Mouse (Mus musculus) monocyte, adult 5-6 weeks (primary cell): ENCODE results near the gene Rgs6. TPM values are rescaled to one million over a fixed set of nuclear protein-coding genes. Genes with fewer than 3 reads are reported as not detected.

ENCODE experiments used
- ATAC-seq: fragments of 153-309, 156-312 bp; replicated peaks from 2 replicates; pipeline ENCODE4 v1.8.0; 2017; ENCODE audit warnings: mild to moderate bottlenecking; ENCODE audit not compliant: low TSS enrichment, insufficient number of reproducible peaks, severe bottlenecking, poor library complexity, low FRiP score
- total RNA-seq: library from RNA; stranded (forward); fragments of 200-1000, 200-491, 200-594 nt; gene quantifications from 3 replicates; pipeline ENCODE4 v1.2.3, GENCODE M21; 2017

The Rgs6 gene
- total RNA-seq, 1 experiment from 2014 or later = not detected

DNA sequence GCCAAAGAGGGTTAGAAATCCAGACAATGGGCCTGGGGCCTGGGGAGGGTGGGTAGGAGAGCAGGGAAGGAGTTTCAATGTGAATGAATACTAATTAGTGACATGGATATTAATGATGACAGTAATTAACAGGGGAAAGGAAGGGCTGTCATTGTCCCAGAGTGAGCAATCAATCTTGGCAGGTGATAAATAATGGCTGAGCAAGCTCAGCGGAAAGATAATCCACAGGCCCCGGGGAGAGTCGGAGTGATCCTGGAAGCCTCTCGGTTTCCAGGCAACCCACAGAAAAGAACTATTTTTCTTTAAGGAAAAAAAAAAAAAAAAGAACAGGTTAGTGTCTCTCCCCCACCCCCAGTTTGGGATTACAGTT, 456.5 kb downstream of the Rgs6 start:
- ATAC-seq = no peak

DNA sequence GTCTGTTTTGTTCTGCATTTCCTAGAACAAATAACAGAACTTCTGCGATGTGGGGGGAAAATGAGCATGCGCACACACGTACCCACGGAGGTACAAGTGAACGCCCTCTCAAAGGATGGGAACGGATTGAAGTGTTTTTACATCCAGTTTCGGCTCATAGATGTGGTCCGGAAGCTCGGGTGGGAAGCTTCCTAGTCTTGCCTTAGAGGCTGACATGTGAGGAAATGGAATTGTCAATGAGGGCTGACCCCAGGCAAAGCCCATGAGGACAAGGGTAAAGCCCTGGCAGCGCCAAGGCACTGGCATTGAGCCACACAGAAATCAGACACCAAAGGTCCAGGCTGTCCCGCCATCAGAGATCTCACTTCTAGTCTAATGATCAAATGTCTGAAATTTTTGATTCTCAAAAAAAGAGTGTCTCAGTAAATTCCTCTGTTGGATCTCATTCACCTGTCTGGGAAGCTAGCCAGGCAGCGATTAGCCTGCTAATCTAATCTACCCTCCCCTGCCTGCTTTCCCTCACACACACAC, 457.0 kb downstream of the Rgs6 start:
- no peak for ATAC-seq

DNA sequence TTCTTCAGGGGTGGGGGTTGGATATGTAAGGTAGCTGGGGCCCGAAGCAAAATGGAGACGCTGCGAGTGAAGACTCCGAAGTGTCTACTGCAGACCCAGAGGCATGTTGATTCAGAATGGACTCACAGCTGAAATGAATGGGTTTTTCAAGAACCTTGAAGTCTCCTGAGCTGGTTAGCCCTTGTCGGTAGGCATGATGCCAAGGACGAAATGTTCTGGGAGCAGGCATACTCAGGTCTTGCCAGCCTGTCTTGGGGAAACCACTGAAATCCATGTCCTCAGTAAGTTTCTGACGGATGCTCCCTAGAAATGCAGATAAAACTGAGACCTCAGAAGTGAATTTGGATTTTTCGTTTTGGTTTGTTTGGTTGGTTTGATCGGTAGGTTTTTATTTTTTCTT, 458.6 kb downstream of the Rgs6 start:
- no peak for ATAC-seq

DNA sequence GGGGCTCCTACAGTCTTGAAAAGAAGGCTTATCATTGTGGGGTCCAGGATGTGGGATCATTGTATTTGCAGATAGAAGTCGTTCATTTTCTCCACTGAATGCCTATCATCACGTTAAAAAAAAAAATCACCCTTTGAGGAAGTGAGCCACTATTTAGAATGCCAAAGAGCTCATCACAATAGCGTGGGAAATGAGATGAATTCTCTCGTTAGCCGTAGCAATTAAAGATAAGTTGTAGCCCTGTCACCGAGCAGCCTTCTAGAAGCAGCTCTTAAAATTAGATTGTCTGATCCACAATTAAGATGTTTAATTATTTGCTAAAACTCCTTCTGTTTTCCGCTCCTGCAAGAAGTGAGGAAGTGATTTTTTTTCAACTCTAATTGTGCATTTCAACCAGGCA, 459.6 kb downstream of the Rgs6 start:
- ATAC-seq = no peak

DNA sequence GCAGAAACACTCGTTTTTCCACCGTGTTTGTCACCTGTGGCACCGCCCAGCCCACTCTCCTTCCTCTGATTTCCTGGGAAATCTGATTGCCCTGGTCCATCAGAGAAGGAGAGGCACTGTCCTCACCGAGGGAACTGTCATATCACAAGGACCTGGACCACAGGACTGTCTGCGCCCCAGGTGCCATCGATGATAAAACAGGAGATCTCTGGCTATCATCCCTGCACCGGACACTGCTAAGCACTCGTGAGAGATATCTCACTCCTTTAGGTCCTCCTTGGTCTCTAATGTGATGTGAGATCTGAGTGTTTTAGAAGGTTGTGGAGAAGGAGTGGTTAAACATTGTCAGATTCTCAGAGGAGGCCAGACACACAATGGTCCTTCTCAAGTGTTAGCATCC, 462.4 kb downstream of the Rgs6 start:
- no peak for ATAC-seq

DNA sequence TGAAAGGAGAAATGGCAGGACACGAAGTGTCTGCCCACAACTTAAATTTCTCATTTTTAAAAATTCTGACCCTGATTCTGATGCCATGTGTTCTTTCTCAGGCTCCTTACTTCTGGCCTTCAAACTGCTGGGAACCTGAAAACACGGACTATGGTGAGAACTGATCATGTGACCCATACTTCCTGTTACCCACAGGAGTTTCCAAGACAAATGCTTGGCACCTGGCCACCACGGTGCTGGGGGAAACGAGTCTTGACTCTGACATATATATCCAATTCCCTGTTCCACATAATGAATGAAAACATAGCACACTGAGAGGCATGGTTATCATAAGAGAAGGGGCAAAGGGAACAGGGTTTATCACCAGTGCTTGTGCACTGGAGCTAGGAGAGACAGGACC, 464.3 kb downstream of the Rgs6 start:
- no peak for ATAC-seq

DNA sequence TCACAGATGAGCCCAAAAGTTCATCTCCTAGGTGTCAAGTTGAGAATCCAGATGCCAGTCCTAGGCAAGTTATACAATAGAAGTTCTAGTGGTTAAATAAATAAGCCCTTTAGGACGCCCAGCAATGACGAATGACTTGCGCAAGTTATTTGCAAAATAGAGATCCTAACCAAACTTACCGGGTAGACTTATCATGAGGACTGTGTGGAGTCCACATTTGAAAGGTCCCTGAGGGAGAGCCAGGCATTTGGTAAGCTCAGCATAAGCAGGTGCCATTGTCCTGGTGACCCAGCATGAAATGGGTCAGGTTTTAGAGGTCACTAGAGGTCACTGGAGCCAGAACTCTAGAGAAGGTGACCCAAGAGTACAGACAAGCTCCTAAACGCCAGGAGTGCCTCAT, 467.6 kb downstream of the Rgs6 start:
- ATAC-seq = no peak

DNA sequence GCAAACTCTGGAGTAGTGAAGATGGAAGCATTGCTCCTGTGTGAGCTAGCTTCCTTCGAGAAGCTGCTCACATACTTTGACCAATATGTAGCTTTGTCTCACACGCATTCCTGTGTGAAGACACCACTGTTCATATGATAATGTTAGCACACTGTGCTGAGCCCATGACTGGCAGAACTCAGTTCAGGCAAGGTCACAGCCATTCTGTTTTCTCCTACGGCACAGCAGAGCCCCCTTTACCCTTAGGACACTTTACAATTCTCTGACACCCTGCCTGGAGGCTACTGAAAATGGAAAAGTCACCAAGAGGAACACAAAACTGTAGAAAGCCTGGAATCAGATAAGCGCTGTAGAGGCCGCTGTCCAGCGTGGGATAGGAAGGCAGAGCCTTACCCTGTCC, 478.3 kb downstream of the Rgs6 start:
- no peak for ATAC-seq

DNA sequence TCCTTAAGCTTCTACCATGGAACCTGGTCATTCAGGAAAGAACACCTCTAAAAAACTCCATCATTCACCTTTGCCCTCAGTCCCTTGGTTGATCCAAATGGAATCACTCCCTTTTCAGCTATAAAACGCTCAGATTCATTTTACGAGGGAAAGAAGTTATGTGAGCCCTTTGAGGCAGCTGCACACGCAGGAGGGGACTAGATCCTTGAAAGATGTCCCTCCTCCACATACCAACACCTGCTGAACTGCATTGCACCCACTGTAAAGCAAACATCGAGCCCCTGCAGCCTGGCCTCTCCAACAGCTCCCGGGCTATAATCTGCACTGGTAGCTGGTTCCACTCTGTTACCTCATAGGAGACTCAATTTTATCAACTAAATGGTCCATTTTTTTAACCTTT, 482.8 kb downstream of the Rgs6 start:
- ATAC-seq = no peak

DNA sequence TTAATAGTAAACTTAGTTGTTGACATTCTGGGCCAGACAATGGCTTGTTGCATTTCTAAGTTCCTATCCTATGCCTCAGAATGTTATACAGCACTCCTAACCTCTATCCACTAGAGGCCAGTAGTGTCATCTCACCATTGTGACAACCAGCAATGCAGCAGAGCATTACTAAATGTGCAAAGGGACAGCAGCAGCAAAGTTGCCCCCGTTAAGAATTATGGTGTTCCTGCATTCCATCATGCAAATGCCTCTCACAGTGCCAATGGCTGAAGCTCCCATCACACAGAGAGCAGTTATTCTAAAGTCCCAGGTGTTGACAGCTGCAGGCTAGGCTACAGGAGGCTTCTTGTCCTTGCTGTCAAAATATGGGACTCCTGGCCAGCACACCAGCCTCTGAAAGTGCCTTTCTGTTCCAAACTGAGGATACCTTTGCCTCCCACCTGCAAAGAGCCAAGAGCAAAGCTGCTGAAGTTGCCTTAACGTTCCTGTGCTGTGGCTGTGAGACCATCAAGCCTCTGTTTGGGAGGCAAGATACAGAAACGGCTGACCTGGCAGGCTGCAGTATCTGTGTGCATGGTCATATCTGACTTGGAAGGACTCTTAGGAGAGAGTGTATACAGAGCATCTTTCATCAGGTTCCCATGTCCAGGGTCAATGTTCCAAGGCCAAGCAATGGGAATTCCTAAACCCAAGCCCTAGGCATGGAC, 484.2 kb downstream of the Rgs6 start:
- no peak for ATAC-seq

DNA sequence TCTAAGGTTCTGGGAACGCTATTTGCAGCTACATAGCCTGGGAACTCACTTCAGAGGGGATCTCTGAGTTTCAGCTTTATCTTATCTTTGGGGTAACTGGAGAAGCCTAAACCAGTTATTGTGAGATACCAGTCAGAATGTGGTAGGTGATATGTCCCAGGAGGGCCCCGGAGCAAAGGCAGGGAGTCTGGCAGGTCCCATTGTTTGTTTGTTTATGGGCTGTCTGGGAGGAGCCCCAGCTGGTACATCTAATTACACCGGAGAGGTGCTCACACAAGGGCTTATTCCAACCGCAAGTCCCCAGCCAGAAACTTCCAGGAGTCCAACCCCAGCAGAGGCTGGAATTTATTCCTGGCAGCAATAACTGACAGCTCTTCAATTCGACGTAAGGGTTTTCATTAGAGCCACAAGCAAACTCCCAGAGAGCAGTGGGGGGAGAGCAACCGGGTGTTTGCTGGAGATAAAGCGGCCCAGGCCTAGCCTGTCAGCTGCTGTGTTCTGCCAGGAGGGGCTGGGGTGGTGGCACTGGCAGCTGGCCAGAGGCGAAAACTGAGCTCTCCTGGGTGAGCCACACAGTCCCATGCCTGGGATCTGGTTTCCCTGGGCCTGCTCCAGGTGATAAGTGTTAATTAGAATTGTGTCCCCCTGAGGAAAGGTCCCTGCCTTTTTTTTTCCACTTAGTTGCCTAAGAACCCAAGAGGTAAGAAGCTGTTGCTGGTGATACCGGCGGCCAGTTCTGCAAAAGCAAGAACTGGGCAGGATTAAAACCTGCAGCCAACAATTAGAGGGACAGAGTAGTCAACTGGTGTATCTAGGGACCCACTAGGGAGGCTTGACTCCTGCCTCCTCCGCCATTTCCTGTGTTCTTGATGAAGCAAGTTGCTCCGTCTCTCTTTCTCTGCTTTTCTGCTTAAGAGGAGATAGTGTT, 485.1 kb downstream of the Rgs6 start:
- ATAC-seq = no peak

DNA sequence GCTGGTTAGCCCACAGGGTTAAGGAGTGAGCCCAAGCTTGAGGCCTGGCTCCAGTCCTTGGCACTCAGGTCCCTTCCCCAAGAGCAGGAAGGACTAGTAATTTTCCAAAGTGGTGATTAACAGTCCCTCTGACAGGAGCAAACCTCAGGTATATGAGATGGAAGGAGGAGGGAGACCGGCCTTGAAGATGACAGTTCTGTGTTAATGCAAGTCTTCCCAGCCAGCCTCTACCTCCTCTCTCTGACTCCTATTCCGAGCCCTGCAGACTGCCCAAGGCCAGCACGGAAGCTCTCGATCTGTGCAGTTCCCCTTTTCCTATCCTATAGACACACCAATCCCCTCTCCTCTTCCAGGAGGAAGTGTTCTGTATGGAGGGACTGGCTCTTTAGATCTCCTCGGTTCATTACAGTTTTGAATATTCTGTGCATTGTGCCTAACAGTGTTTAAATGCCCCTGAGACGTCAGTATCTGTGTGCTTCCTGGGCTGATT, 485.8 kb downstream of the Rgs6 start:
- no peak for ATAC-seq

DNA sequence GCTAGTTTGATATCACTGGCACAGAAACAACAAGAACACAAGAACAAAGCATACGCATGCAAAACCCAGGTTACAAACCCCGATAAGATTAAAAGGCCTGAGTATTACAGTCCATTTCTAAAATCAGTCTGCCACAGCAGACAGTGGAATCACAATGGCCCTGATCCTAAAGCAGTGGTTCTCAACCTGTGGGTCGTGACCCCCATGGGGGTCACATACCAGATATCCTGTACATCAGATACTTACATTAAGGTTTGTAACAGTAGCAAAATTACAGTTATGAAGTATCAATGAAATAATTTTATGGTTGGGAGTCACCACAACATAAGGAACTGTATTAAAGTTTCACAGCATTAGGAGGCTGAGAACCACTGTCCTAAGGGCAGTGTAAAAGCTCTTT, 488.1 kb downstream of the Rgs6 start:
- no peak for ATAC-seq

DNA sequence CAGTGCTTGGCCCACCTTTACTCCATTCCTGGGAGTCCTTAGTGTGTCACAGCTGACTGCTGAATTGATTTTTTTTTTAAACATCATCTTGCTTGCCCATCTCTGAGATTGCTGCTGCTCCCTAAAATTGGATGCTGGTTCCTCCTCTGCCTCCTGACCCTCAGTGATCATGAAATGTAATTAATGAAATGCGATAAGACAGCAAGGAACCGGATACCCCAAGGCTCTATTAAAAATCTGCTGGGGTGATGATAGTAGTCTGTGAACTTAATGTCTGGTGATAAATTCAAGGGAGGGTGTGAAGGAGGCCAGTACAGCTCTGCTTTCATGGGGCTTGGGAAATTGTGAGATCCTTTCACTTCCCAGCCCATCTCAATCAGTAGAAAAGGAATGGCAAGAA, 489.4 kb downstream of the Rgs6 start:
- no peak for ATAC-seq

DNA sequence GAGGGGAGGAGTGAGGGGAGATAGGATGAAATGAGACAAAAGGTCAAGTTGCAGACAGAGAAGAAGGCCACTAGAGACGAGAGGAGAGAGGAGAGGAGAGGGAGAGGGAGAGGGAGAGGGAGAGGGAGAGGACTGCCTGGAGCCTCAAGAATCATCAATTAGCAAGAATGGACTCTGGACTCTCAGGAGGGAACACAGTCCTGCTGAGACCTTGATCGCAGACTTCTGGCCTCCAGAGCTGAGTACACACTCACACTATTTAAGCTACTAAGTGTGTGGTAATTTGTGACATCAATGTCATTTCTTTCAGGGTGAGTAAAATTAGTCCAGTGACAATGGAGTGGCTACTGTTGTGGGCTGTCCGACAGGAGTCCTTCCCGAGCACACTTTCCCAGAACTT, 495.3 kb downstream of the Rgs6 start:
- no peak for ATAC-seq

DNA sequence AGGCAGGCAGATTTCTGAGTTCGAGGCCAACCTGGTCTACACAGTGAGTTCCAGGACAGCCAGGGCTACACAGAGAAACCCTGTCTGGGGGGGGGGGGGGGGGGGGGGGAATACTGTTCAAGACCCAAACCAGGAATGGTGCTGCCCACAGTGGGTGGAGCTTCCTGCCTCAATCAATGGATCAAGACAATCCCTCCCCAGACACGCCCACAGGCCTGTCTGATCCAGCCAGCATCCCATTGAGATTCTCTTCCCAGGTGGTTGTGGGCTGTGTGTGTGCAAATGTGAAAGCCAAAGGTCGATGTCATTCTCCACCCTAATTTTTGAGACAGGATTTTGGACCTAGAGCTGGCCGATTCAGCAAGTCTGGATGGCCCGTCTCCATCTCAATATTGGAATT, 496.5 kb downstream of the Rgs6 start:
- no peak for ATAC-seq

DNA sequence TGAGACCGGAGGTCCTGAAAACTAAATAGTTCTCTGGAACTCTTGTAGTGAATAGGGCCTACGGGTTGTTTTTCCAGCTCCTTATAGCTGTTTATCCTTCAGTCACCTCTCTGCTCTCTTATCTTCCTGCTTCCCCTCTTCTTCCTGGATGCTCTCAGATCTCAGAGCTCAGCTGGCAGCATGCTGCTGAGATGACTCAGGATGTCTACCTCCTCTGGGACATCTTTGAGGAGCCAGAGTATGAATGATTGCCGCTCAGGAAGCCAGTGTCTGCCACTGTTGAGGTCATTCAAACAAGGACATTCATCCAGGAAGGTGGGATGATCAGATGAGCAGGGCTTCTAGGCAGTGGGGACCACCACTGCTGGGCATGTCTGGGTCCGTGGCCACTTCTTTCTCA, 498.9 kb downstream of the Rgs6 start:
- no peak for ATAC-seq

DNA sequence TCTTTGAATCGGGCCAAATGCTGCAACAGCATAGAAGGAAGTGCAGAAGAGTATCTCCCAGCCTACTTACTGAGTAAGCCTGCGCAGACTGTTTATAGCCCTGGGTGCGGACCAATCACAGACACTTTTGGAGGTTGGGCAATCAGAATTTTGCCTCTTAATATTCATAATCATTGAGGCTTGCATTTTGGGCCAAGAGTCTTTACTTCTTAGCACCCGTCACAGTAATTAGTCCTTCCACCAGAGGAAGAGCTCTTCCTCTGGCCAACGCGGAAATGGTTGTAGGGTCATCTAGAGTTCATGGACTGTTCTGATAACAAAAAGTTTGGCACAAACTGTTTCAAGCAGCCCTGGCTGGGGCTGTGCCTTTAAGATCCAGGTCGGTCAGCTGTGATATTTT, 499.5 kb downstream of the Rgs6 start:
- ATAC-seq = no peak

DNA sequence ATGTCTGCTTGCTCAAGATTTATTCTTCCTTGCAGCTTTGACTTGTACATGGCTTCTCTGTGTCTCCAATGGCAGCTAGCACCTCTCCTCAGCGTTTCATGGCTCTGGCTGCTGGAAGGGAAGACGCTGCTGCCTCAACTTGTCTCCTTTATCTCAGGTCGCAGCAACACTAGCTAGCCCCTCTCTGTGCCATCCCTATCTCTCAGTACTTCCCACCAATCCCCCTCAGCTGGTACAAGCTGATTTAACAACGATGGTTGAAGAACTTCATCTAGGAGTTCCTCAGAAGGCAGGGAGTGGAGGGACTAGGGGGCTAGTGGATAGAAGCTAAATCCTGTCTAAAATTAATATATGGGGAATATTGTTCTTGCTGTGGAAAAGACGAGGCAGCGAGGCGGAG, 503.9 kb downstream of the Rgs6 start:
- no peak for ATAC-seq

DNA sequence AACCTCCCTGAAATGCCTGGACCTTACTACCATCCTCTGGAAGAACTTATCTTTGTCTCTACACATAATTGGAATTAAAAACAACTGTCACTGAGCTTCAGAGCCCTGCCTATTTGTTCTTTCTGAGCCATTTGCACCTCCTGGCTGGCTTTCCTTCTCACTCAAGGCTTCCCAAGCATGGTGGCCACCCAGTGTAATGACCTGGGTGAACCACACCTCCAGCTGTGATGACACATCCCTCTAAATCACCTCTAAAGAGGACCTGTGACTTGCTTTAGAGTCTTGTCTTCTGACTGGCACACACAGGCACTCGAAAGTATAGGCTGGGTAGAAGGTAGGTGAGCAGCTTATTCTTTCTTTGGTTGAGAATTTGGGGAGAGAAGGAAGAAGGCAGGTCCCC, 509.7 kb downstream of the Rgs6 start:
- no peak for ATAC-seq
